Mouse (Mus musculus) urinary bladder, postnatal 0 days (tissue): ENCODE data around the gene Gnl3. TPM values are rescaled to one million over a fixed set of nuclear protein-coding genes. Genes with fewer than 3 reads are reported as not detected.

Experiments
- polyA plus RNA-seq: library from polyadenylated mRNA; unstranded; fragments of >200 nt; fragmentation: Nextera tagmentation; extraction: Ambion mirVana; gene quantifications from 2 replicates; pipeline ENCODE4 v1.2.1, GENCODE M21; 2015

The Gnl3 gene
- polyA plus RNA-seq = 63.5 and 68.1 TPM in 2 replicates

DNA sequence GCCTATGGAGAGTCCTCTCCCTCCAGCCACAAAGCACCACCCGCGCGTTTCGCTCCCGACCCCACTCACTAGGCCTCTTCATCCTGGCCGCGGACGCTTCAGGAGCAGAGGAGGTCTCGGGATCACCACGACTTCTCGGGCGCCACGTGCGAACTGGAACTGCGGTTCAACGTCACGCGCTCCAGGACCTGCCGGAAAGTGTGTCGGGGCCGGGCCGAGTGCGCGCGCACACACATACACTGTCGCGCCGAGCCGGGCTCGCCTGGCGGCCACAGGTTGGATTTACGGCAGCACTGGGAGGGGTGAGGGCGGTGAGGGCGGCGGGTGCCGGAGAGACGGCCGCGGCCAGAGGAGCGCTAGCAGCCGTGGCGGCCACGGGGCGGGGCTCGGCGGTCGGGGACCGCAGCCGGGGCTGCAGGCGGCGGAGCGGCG lies at the start of gene Gnl3, which contains the start of gene Pbrm1:
Gnl3 (minus strand) TSS at position 293 of the 432 bp plus-strand sequence.
Pbrm1 (plus strand) TSS at position 279 of the 432 bp plus-strand sequence.

DNA sequence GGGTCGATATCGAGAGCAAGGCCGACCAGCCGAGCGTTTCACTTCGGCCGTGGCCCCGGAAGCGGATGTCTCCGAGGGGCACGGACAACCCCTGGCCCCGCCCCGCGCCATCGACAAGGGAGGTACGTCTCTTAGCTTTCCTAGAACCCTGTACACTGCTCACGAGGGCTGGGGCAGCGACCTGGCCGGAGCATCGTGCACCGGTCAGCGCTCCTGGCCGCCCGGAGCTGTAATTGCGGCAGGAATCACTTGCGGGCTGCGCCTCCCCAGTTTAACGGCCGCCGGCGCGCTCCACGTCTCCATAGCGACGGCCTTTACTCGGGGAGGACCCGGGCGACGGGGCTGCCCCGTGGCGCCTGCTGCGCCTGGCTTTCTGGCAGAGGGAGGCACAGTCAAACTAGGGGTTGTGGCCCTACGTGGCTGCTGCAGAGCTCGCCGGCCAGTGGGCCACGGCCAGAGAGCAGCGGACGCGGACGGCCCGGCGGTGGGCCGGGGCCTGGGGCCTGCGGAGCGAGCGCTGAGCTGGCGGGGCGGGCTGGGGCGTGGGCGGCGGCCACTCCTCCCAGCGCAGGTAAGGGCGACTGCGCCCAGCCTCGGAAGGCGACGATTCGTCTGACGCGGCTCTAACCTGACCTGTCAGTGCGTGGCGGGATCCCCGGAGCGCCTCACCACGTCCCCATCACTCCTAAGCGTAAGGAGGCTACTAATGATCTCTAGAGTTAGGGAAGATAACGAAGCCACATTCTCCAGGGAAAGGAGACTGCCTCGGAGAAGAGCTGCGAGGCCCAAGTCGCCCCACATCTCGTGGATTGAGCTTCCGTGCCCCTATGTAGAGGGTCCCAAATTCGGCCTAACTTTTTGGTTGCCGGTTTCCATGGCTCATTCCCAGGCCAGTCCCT lies 17.4 kb downstream of the Gnl3 start, which contains the start of the genes Glt8d1 and Spcs1:
Glt8d1 (plus strand) TSS at position 94 of the 899 bp plus-strand sequence.
Spcs1 (minus strand) TSS at position 366 of the 899 bp plus-strand sequence.

Other genes with a start within 250 kb of the Gnl3 start
- 19.3 and 22.6 TPM in 2 replicates for gene Tmem110, start 193.6 kb downstream of the Gnl3 start, polyA plus RNA-seq
- 72.9 and 73.3 TPM in 2 replicates for gene Mustn1, start 140.0 kb downstream of the Gnl3 start, polyA plus RNA-seq
- gene Itih4, start 132.7 kb downstream of the Gnl3 start, polyA plus RNA-seq = 0.50 and 0.95 TPM in 2 replicates
- 1.9 and 3.1 TPM in 2 replicates for gene Itih3, start 95.4 kb downstream of the Gnl3 start, polyA plus RNA-seq
- gene Itih1, start 75.9 kb downstream of the Gnl3 start, polyA plus RNA-seq = 0.17 TPM in 1 of 2 replicates, not detected in the other
- gene Nek4, start 67.8 kb downstream of the Gnl3 start, polyA plus RNA-seq = 4.8 and 4.9 TPM in 2 replicates
- 40.3 and 49.5 TPM in 2 replicates for gene Glt8d1, start 17.8 kb downstream of the Gnl3 start, polyA plus RNA-seq
- 525 and 564 TPM in 2 replicates for gene Spcs1, start 17.5 kb downstream of the Gnl3 start, polyA plus RNA-seq
- 67.0 and 78.1 TPM in 2 replicates for gene Pbrm1, start within 50 bp of the Gnl3 start, polyA plus RNA-seq
- 56.9 and 62.9 TPM in 2 replicates for gene Smim4, start 109.8 kb upstream of the Gnl3 start, polyA plus RNA-seq
- gene Nt5dc2, start 111.9 kb upstream of the Gnl3 start, polyA plus RNA-seq = 51.1 and 53.6 TPM in 2 replicates
- gene Stab1, start 149.5 kb upstream of the Gnl3 start, polyA plus RNA-seq = 29.5 and 44.3 TPM in 2 replicates
- gene Tnnc1, start 189.2 kb upstream of the Gnl3 start, polyA plus RNA-seq = 15.4 and 16.1 TPM in 2 replicates
- 175 TPM in 2 replicates for gene Nisch, start 197.8 kb upstream of the Gnl3 start, polyA plus RNA-seq
- 0.46 and 0.54 TPM in 2 replicates for gene Sema3g, start 198.7 kb upstream of the Gnl3 start, polyA plus RNA-seq
- gene Phf7, start 232.2 kb upstream of the Gnl3 start, polyA plus RNA-seq = 12.6 and 13.1 TPM in 2 replicates
- 29.7 and 30.1 TPM in 2 replicates for gene Bap1, start 232.3 kb upstream of the Gnl3 start, polyA plus RNA-seq